Mouse (Mus musculus): ENCODE measurements around the gene Gm17606.

Gene Gm17606

DNA sequence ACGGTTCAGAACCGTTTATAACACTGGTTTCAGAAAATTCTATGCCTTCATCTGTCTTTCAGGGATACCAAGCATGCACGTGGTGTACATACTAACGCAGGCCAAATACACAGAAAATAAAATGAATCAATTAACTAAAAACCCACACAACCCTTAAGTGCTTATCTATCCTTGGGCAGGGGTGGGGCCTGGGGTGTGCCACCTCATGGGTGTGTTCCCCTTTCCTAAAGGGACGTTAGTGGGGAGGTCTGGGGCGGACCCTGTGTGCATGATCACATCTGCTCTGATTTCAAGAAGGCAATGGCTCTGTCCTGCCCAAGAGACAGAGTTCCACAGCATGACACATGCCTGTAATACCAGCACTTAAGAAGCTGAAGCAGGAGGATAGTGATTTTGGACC is 17.4 kb upstream of the Gm17606 start:
- CTCF ChIA-PET, result no interaction called here

DNA sequence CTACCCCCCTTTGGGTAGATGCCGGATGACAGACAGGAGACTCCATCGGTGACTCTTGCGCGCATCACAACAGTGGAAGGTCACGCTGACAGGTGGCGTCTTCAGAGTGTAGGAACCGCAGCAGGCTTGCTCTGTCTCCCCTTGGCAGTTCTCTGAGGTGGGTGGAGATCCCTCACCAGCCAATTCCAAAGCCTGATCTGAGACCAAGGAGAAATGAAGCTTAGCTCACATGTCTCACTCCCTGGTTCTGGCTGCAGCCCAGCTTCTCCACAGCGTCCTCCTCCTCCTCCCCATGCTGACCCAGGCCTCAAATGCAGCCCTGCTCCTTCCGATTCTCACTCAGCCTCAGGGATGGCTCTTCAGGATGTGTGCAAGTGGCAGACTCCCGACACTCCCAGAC is 15.8 kb upstream of the Gm17606 start:
- CTCF ChIA-PET, result no interaction called here

DNA sequence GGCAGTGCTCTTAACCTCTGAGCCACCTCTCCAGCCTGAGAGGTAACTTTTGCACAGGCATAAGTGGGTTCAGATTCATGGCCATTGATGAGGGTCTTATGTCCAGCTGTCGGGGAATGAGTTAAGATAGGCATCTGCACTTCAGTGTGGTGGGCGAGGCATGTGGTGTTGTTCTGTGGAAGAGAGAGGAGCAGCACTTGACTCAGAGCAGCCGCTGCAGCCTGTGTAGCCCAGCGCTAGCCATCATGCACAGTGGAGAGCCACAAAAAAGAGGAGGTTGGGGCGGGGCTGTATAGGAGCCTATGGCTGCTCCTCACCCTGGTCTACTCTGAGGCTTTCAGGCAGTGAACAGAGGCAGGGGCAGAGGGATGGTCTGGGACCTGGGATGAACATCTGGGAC is 12.6 kb upstream of the Gm17606 start:
- CTCF ChIA-PET, result interaction anchor here (0.5 kb wide), 1 partner anchor 85 kb away, joined by 3 read pairs; no protein-coding TSS in a partner anchor

DNA sequence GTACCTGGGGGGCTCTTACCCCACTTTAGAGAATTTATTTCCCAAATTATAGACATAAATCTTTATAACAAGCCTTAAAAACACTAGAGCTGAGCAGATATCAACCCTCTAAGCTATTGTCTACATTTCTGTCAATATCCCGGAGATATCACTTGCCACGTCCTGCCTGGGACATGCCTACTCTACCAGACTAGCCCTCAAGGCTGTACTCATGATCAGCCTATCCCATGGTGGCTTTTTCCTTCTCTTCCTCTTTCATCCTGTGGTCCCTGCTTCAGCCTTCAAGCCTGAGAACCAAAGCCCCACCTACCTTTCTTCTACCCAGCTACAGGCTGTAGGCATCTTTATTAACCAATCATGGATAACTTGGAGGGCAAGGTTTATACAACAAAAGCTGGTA is 11.0 kb upstream of the Gm17606 start:
- CTCF ChIA-PET, result no interaction called here

DNA sequence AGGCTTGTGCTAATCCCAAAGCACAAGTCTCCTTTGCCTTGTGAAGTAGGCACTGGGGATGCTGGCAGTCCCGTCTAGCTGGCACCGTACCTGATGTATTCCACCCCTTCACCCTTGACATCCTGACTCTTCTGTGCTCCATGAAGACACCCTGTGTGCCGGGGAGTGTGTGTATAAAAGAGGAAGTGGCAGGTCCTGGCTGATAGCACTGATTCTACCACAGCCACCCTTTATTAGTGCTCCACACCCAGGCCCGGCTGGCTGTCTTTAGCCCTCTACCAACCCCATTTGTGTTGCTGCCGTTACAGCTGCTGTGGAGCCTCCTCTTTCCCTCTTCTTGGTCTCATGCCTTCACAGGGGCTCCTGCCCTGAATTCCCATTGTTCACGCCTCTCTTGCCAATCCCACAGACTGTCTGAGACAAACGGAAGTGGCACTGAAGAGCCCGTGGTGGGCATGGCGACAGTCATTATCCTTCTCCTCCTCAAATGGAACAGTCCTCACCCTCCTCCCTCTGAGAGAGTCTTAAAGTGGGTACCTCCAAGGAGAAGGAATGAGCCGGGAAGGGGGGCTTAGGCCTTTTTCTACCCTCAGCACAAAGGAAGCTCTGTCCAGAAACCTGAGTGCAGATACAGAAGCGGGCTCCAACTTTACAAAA is 10.0 kb upstream of the Gm17606 start:
- CTCF ChIA-PET, result interaction anchor here (0.6 kb wide), 1 partner anchor 272 kb away, joined by 4 read pairs; no protein-coding TSS in a partner anchor

DNA sequence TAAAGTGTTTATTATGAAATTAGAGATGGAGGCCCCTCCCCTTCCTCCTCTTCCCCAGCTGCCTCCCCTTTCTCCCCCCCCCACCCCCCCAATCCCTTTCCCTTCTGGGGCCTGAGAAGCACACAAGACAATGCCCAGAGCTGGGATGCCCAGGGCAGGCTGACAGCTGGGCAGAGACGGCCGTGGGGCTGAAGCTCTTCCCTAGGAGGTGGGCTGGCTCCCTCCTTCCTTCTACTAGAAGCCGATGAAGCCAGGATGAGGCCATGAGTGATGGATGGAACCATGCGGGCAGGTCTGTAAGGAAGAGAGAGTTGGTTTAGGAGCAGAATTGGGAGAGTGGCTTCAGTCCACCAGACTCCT is 9.5 kb upstream of the Gm17606 start:
- CTCF ChIA-PET, result interaction anchor here (0.6 kb wide), 1 partner anchor 271 kb away, joined by 4 read pairs; no protein-coding TSS in a partner anchor

DNA sequence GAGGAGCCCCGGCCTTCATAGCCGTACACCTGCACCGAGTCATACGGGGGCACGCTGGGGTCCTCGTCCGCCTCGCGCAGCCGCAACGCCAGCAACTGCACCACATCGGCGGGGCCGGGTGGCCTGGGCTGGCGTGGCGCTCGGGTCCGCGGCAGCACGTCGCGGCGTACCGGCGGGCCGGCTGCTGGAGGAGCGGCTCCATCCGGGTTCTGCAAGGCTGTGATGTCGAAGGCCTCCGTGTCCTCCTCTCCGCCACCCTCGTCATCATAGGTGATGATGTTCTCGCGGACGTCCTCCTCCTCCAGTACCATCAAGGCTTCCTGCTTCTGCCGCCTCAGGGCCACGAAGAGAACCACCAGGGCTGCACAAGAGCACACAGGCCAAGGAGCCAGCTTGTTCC is 8.5 kb upstream of the Gm17606 start:
- CTCF ChIA-PET, result no interaction called here

DNA sequence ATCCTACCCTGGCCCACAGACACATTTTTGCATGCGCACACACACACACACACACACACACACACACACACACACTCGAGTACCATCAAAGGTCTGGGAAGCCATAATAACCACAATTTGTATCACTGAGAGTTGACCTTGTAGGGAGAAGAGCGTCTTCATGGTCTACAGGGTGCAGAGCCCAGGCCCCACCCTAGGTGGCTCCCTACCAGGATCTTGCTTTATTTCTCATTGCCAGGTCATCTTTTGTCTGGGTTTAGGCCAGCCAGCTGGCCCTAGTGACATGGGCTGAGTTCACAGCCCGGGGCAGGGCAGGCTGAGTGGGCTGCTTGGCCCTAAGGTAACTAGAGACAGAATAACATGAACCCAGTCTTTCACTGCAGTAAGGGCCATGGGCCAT is 6.6 kb upstream of the Gm17606 start:
- CTCF ChIA-PET, result no interaction called here

DNA sequence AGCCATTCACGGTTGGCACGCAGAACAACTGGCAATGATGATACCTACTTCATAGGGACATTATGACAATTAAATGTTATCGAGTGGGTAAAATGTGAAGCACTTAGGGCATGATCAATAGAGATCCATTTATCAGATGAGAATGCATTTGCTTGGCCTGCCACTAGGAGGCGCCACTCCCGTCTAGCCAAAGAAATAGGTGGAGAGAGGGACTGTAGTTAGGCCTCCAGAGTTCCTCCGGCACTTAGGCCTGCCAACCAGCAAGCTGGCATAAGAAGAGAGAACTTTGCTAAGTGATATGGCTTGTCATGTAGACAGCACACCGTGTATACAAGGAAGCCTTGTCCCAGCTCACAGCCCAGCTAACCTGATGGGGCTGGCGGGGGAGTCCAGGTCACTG is 3.8 kb upstream of the Gm17606 start:
- CTCF ChIA-PET, result interaction anchor here (0.7 kb wide), 1 partner anchor 99 kb away, joined by 3 read pairs; no protein-coding TSS in a partner anchor

DNA sequence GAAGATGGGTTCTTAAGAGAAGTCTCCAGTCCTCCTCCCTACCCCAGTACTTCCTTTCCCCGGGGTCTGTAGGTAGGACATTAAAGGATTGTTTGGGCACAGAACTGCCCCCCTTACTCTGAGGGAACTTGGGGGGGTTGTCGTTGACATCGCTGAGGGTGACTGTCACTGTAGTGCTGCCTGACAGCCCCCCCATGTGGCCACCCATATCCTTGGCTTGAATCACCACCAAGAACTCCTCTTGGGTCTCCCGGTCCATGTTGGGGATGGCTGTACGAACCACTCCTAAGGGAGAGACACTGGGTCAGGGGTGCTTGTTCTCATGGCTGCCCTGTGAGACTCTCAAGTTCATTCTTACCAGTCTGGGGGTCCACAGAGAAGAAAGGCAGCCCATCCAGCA is 2.5 kb upstream of the Gm17606 start:
- CTCF ChIA-PET, result no interaction called here

DNA sequence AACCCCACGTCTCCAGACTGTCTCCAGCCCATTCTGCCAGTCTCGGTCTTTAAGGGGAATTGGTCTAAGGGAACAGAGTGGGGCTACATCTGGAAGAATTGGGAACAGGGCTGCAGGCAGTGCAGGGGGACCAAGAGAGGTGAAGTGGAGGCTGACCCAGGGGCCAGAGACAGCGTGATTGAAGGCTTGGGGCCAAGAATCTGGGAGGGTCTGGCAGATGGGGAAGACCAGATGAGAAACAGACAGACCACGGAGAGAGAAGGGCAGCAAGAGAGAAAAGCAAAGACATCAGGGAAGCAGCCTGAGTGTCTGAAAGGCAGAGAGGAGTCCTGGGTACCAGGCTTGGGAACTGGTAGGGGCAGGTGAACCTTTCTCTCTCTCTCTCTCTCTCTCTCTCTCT is 631 bp upstream of the Gm17606 start:
- CTCF ChIA-PET, result interaction anchor here (0.7 kb wide), 1 partner anchor 71 kb away, joined by 18 read pairs; no protein-coding TSS in a partner anchor

DNA sequence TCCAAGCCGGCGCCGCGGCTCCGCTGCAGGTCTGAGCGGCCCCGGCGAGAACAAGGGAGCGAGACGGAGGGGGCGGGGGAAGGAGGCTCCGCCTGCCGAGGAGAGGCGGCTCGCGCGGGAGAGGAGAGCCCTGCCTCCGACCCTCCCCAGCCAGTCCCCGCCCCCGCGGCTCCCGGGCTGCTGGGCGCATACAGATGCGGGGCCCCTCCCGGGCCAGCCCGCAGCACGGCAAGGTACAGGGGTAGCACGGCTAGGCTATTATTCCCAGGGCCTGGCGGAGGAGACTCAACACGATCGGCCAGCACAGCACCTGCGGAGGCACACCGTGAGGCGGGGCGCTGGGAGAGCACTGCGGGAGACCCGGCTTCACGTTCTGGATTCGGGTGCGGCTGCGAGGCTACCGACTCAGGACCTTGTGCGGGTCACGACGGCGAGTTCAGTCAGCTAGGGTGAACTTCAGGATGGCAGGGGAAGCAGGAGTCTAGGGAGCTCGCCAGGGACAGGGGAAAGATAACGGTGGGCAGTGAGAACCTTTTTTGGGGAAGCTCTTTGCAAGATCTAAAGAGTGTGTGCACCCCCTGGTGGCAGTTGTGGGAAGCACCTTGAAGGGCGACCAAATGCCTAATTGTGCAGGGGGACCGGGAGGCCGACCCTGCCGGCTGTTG is 685 bp downstream of the Gm17606 start, which contains the start of gene Cdh24:
TSS of gene Cdh24 (minus strand) at position 60 of the 665 bp plus-strand sequence.
- CTCF ChIA-PET, result interaction anchor here (0.6 to 1.0 kb wide), 2 partner anchors 22 to 151 kb away, joined by 3 to 7 read pairs; no protein-coding TSS in a partner anchor

DNA sequence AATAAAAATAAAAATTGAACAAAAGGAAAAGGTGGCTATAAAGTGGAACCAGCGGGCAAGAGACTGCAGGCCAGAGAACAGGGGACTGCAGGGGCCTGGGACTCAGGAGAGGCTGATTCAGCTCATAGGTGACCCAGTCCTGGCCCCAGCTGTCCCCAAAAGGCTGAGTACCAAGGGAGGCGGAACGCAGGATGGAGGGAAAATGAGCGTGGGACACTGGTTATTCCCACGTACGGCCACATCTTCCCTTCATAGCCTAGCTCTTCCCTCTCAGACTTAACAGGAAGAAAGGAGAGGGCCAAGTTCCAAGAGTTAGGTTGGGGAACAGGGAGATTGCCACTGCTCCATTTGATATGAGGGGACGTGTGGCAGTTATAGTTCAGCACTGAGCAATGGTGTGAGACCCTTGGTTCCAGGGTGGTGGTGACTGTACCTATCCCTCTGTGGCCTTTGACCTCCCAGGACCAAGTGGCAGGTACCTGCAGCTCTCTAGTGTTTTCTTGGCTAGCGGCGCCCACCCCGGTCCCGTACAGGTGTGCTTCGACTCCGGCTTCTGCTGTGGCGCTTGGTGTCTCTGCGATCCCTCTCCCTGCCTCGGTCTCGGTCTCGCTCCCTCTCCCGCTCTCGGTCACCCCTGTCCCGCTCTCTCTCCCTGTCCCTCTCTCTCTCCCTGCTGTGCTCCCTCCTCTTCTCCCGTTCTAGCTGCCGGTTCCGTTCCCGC is 1.6 kb downstream of the Gm17606 start:
- CTCF ChIA-PET, result interaction anchor here (0.6 to 1.0 kb wide), 2 partner anchors 23 to 150 kb away, joined by 3 to 7 read pairs; no protein-coding TSS in a partner anchor

DNA sequence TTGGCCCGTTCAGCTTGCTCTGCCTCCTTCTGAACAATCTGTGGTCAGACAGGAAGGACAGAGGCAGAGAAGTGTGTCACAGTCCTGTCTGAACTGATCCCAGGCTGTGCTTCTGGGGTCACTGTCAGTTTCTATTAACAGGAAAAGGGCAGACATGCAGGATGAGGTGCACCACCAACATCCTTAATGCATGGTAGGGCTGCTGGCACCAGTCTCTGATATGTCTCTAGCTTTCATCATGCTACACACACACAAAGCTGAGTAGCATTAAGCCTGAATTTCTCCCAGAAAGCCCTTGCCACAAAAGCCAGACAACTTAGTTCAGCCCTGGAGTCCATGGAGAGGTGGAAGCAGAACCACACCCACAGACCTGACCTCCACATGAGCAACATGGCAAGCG is 2.3 kb downstream of the Gm17606 start:
- CTCF ChIA-PET, result no interaction called here

DNA sequence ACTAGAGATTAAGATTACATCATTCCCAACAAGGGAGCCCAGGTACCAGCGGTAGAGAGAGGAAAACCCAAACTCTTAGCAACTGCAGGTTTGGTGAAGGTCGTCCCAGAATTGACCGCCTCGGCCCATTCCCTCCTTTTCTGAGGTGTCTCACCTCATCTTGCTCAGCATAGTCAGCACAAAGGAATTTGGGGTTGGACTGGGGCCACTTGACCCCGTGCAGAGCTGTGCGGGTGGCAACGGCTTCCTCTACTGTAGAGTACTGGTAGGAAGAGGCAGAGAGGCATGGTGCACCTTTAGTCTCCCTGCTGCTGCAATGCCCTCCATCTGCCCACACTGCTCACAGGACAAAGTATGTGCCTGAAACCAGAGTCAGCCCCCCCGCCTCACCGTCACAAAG is 3.5 kb downstream of the Gm17606 start:
- CTCF ChIA-PET, result no interaction called here

DNA sequence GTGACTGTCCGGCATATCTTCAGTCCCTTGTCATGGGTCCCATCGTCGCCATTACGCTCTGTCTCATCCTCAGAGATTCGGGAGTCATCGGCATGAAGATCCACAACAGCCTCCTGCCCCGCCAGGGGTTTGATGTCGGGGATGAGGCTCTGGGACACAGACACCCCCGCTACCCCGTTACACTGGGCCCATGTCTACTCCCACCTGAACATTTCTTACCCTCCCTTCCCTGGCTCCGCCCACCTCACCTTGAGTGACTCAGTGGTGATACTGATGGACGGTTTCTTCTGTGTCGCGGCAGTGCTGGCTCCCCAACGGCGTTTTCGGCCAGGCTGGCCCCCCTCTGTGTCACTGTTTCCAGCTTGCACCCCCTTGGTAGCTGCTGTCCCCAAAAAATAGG is 5.7 kb downstream of the Gm17606 start:
- CTCF ChIA-PET, result interaction anchor here (0.5 kb wide), 1 partner anchor 34 kb away, joined by 5 read pairs; no protein-coding TSS in a partner anchor

DNA sequence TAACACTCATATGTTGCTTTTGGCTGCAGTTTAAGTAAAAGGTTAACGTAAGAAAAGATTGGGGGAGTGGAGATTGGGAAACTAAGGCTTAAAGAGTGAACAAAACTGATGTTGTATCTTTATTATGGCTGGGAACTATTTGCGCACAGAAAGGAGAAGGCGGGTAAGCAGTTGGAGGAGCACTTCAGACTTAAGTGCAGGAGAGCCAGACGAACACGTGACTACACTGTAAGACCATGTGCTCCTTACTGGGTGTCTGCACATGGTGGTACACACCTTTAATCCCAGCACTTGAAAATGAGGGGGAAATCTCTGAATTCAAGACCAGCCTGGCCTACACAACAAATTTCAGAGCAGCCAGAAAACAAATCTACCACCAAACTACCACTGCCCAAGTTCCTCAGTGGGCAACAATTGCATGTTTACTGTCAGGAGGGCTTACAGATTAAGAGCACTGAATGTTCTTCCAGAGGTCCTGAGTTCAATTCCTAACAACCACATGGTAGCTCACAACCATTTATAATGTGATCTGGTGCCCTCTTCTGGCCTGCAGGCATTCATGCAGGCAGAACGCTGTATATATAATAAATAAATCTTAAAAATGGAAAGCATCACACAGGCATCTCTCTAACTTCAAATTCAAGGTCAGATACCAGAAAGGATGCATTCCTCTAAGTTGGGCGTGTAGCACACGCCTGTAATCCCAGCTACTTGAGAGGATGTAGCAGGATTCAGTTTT is 6.3 kb downstream of the Gm17606 start:
- CTCF ChIA-PET, result no interaction called here

DNA sequence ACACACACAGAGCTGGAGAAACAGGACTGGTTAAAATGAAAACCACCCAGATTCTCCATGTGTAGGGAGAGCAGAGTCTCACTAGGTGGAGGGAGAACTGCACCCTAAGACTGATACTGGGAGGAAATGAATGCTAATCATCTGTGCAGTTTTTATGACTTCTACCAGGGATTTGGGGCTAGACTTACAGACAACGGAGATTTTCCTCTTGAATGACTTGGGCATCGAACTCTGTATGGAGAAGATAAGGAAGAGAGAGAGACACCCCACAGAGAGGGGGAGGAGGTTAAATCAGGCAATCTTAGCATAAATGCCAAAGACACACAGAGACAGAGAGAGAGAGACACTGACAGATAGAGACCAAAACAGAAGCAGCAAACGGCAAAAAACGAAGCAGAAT is 7.1 kb downstream of the Gm17606 start:
- CTCF ChIA-PET, result interaction anchor here (1.2 kb wide), 2 partner anchors 12 to 70 kb away, joined by 3 read pairs; partner anchors contain the start of gene Ajuba

DNA sequence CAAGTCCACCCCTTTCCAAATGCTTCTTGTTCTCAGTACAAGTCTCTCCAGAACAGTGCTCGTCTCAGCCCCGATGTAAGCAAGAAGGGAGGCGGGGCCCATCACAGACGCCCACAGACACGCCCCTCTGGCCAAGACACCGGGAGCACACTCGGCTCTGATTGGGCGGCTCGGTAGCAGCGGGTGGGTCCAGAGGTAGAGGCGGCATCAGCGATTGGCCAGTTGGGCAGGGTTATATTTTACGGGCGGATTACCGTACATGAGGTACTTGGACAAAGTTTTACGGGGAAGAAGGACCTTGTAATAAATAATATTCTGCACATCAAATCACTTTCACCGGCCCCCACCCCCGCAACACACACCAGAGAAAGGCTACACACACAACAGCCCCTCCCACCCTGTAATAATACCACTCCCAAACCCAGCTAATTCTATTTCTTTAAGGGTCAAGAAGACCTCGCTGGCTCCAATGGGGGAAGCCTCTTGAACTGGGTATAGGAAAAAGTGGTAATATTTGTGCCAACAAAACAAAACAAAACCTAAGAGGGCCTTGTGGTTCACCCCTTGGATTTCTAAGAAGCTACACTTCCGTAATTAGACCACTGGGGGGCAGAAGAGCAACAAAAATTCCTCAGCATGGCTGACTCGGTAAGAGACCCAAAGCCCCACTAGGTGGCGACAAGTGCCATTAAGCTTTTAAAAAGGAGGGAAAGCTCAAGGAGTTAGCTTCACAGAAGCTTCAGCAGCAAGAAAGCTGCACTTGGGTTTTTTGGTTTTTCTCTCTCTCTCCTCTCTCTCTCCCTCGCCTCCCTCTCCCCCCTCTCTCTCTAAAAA is 10.1 kb downstream of the Gm17606 start:
- CTCF ChIA-PET, result interaction anchor here (0.6 to 1.4 kb wide), 2 partner anchors 33 to 186 kb away, joined by 3 to 4 read pairs; no protein-coding TSS in a partner anchor

DNA sequence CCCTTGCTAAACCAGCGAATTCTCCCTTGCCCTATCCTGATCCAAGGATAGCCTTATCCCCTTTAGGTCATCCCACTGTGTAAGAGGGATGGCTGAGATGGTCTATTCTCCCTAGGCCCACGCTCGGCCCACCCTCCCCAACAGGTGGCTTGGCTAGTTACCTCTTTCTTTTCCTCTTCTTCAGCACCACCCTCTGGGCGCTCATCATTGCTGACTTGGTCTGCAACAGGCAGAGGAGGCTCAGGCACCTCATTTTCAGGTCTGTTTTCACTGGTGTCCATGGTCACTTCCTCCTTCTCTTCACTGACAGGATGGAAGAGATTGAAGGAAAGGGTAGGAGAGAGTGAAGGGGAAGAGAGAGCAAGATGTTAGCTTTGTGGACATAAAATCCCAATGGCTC is 10.8 kb downstream of the Gm17606 start:
- CTCF ChIA-PET, result interaction anchor here (0.6 to 1.4 kb wide), 2 partner anchors 32 to 230 kb away, joined by 3 read pairs; no protein-coding TSS in a partner anchor

DNA sequence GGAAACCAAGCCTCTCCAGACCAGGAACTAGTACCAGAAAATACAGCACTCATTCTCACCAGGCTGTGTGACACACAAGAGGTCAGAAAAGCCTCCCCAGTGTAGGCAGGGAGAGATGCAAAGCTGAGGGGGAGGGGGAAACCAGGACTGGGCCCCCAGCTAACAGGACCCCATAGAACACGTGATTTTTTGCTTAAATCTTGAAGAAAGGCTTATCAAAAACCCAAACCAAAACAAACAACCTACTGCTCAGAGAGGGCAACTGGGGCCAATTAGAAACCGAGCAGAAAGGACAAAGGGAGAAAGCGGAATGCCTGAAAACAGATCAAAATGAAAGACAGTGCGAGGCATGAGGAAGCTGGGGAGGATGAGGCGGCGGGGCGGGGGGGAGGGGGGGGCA is 12.0 kb downstream of the Gm17606 start:
- CTCF ChIA-PET, result no interaction called here
